Mouse (Mus musculus) kidney, adult 2 months (tissue): ENCODE measurements around the gene Nrm. TPM values are rescaled to one million over a fixed set of nuclear protein-coding genes. Genes with fewer than 3 reads are reported as not detected.

Experiments
- DNase-seq: peaks from one replicate; pipeline ENCODE4 v3.0.0; 2021
- H3K27ac ChIP-seq: fragments of 200-500 bp; 2 replicates; pipeline ENCODE4 v1.5.1; 2012; ENCODE audit warnings: low read depth, low read length, control low read depth, inconsistent platforms; ENCODE audit not compliant: insufficient read depth
- H3K27me3 ChIP-seq: fragments of 200-500 bp; replicated peaks from 2 replicates; pipeline ENCODE4 v1.6.1; 2012; ENCODE audit warnings: mild to moderate bottlenecking, moderate library complexity, low read length, inconsistent platforms; ENCODE audit not compliant: control insufficient read depth, insufficient read depth
- H3K36me3 ChIP-seq: fragments of 200-500 bp; 2 replicates; pipeline ENCODE4 v1.6.1; 2012; ENCODE audit warnings: mild to moderate bottlenecking, moderate library complexity, low read length, inconsistent platforms; ENCODE audit not compliant: control insufficient read depth, insufficient read depth
- H3K4me1 ChIP-seq: fragments of 200-500 bp; 2 replicates; pipeline ENCODE4 v1.6.1; 2011; ENCODE audit warnings: low read length; ENCODE audit not compliant: control insufficient read depth, insufficient read depth
- H3K4me3 ChIP-seq: fragments of 200-500 bp; 2 replicates; pipeline ENCODE4 v1.5.1; 2011; ENCODE audit warnings: mild to moderate bottlenecking, low read depth, low read length, control low read depth; ENCODE audit not compliant: insufficient read depth
- CTCF ChIP-seq: fragments of 200-500 bp; conservative IDR thresholded peaks from 2 replicates; pipeline ENCODE4 v1.5.1; 2011; ENCODE audit warnings: low read depth, mild to moderate bottlenecking, control low read depth, low read length, moderate library complexity, mixed read lengths; ENCODE audit not compliant: insufficient read depth, insufficient read length
- POLR2A ChIP-seq: fragments of 200-500 bp; IDR thresholded peaks from one replicate; pipeline ENCODE4 v1.6.1; 2011; ENCODE audit warnings: low read depth, low read length, control low read depth
- WGBS: fragments of 180-500 bp; shearing (Covaris S2); methylation state at CpG from one replicate; pipeline ENCODE4 v1.1.7; 2018; 5-methylcytosine and 5-hydroxymethylcytosine counted together
- polyA plus RNA-seq: library from polyadenylated mRNA; depleted of rRNA; stranded (reverse); fragments of >200 nt; gene quantifications from 2 replicates; pipeline ENCODE4 v1.2.3, GENCODE M21; 2012

The Nrm gene
- polyA plus RNA-seq, 1 experiment: 6.3 TPM

- H3K27me3 ChIP-seq: no peaks in the 10 kb centered on the region
- DNase-seq: no peak
- TF ChIP-seq POLR2A (no peak), CTCF (no peak)
- no peaks in the 10 kb centered on the region for H3K4me1 ChIP-seq
- H3K4me3 ChIP-seq: no peak overlapping the region
- WGBS: 94% methylated on average over 3 of the region's 3 CpGs
- no peak overlapping the region for H3K27ac ChIP-seq
- no peaks in the 10 kb centered on the region for H3K36me3 ChIP-seq
Measured at GRCm38 (mm10) chr17:35850974-35851373, 10.1 kb upstream of the Nrm start.

DNA sequence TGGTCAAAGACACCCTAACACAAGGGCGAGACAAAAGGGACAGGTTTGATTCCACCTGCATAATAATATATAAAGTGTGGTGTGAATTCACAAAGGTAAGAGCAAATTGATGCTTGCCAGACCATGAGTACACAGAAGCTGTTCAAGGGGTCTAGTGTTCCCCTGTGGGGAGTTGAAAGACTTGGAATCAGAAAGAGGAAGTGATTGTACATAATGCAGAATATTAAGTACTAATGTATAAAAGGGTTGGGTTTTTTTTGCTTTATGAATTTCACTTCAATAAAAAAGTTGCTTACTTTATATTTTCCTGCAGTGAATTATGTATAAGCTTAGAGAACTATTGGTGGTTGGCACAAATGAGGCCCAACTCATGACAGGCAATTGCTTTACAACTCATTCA, 1.7 kb upstream of the Nrm start:
- Histone ChIP-seq H3K27ac (no peak overlapping the region), H3K4me3 (no peak overlapping the region), H3K36me3 (no peaks in the 10 kb centered on the region), H3K4me1 (no peaks in the 10 kb centered on the region), H3K27me3 (no peaks in the 10 kb centered on the region)
- DNase-seq: no peak
- 98% methylated on average over 1 of the region's 1 CpGs for WGBS
- TF ChIP-seq POLR2A (no peak), CTCF (no peak)

DNA sequence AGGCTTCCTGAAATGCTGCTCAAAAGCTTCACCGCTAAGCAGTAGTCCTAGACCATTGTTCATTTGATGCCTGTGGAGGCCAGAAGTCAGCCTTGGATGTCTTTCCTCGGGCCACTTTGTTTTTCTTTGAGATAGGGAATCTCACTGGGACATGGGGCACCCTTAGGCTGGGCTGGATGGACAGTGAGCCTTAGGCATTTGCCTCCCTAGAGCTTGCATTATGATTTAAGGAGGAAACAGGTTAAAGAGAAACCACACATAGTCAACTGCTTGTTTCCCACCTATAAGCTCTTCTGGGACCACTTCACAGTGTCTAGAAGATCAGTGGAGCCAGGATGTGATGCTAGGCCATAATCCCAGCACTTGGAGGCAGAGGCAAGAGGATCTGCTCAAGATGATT, 1.3 kb upstream of the Nrm start:
- H3K36me3 ChIP-seq: no peaks in the 10 kb centered on the region
- DNase-seq: no peak
- no peaks in the 10 kb centered on the region for H3K27me3 ChIP-seq
- WGBS: 62% methylated on average over 2 of the region's 2 CpGs
- H3K4me3 ChIP-seq: no peak overlapping the region
- H3K4me1 ChIP-seq: no peaks in the 10 kb centered on the region; the same call in 1 of the 2 replicates
- H3K27ac ChIP-seq: no peak overlapping the region
- TF ChIP-seq CTCF (no peak), POLR2A (no peak)

DNA sequence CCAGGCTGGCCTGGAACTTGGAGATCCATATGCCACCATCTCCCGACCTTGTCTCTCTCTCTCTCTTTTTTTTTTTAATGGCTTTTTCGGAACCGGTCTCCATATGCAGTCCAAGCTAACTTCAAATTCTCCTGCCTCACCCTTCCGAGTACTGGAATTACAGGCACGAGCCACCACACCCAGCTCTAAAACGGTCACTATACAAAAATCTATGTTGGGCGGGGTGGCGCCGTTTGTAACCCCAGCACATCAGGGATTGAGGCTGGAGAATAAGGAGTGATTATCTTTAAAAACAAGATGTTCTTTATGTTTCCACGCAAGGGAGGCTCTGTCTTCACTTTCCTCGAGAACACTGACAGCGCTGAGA, 304 bp upstream of the Nrm start:
- Histone ChIP-seq H3K4me3 (peak overlapping the region; percentile 66), H3K27ac (no peak overlapping the region), H3K27me3 (no peaks in the 10 kb centered on the region), H3K4me1 (no peaks in the 10 kb centered on the region; the same call in 1 of the 2 replicates), H3K36me3 (no peaks in the 10 kb centered on the region)
- TF ChIP-seq POLR2A: no peak
- no peak for TF ChIP-seq CTCF
- WGBS: 7% methylated on average over 12 of the region's 12 CpGs
- no peak for DNase-seq

- H3K4me3 ChIP-seq: no peak overlapping the region; the same call in 1 of the 2 replicates
- no peaks in the 10 kb centered on the region for H3K27me3 ChIP-seq
- 34% methylated on average over 10 of the region's 10 CpGs for WGBS
- H3K4me1 ChIP-seq: no peaks in the 10 kb centered on the region; the same call in 1 of the 2 replicates
- peak overlapping the region; percentile 3; the same call in 1 of the 2 replicates for H3K27ac ChIP-seq
- H3K36me3 ChIP-seq: no peaks in the 10 kb centered on the region
- no peak for TF ChIP-seq CTCF
- no peak for TF ChIP-seq POLR2A
- DNase-seq: no peak
Measured at GRCm38 (mm10) chr17:35864832-35865353, 3.8 kb downstream of the Nrm start.

- no peak for TF ChIP-seq POLR2A
- TF ChIP-seq CTCF: no peak
- H3K36me3 ChIP-seq: no peaks in the 10 kb centered on the region
- H3K27ac ChIP-seq: peak within 1 kb of the TSS; percentile 81
- no peaks in the 10 kb centered on the region for H3K27me3 ChIP-seq
- 2% methylated on average over 46 of the region's 48 CpGs for WGBS
- DNase-seq: peak; percentile 67
- H3K4me3 ChIP-seq: peak within 1 kb of the TSS; percentile 58
- no peaks in the 10 kb centered on the region; the same call in 1 of the 2 replicates for H3K4me1 ChIP-seq
Measured at GRCm38 (mm10) chr17:35865481-35866280, 4.6 kb downstream of the Nrm start, which contains the start of gene Ppp1r18. TSS of gene Ppp1r18 (plus strand) at chr17:35865593.

DNA sequence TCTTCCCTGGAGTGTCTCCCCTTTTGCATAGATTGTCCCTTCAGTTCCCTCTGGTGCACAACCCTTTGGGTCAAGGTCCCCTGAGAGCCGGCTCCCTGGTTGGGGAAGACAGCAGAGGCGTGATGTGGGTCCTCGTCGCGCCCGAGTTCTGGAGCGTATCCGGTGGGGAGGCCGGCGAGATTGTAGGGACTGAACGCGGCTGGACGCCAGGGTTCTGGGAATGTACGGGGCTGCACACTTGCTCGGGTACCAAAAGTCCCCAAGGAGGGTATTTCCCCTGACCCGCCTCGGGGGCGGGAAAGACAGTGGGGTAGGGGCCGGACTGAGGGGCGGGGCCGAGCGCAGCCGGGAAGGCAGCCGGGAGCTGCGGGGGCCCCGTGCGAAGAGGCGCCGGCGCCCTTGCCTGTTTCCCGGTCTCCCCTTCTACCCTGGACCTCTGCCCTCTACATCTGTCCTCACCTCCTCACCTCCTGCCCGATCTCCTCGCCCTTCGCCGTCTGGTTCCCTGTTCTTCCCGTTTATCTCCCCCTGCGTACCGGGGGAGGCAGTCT, 5.2 kb downstream of the Nrm start:
- H3K4me3 ChIP-seq: peak overlapping the region; percentile 58
- peak overlapping the region; percentile 93 for H3K27ac ChIP-seq
- no peaks in the 10 kb centered on the region; the same call in 1 of the 2 replicates for H3K4me1 ChIP-seq
- no peak for TF ChIP-seq CTCF
- no peak for TF ChIP-seq POLR2A
- WGBS: under 1% methylated on average over 38 of the region's 38 CpGs
- H3K36me3 ChIP-seq: no peaks in the 10 kb centered on the region
- peak; percentile 71 for DNase-seq
- H3K27me3 ChIP-seq: no peaks in the 10 kb centered on the region
